Mouse (Mus musculus) kidney, postnatal 36 days (tissue): ENCODE results near the gene Ccdc85c.

Experiments used
- DNase-seq, 2 experiments: peaks; one replicate each; pipeline ENCODE4 v3.0.0; 2021 to 2022; ENCODE audit warnings: mixed read lengths in 2 of 2

Ccdc85c gene

DNA sequence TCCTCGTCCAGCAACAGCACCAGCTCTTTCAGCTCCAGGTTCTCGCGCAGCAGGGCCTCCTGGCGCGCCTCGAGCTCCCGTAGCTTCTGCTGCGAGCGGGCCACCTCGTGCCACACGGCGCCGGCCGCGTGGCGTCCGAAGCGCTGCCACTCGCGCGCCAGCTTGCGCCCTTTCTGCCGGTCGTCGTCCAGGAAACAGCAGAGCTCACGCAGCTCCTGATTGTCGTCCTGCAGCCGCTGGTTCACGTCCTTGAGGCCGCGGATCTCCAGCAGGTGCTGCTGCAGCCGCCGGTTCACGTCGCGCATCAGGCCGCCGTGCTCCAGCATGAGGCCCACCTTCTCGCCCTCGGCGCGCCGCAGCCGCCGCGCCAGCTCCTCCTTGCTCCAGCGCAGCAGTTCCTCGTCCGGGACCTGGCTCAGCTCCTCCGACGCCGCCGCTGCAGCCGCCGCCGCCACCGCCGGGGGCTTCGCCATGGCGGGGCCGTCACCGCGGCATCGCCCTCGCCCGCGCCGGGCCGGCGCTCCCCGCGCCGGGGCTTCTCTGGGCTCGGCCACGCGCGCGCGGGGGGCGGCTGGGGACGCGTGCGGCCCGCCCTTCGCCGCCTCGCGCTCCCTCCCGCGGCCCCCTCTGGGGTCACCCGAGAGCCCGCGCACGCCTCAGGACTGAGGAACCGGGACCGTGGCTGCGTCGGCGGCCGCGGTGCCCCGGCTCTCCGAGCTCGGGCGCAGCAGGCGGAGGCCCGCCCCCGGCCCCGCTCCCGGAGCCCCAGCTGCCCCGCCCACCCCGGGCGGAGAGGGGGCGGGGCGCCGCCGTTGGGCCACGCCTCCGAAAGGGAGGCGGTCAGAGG is at the start of gene Ccdc85c:
Ccdc85c (minus strand) TSS at position 765 of the 847 bp plus-strand sequence.
- DNase-seq = peak in 1 of 2 experiments; percentile 59

DNA sequence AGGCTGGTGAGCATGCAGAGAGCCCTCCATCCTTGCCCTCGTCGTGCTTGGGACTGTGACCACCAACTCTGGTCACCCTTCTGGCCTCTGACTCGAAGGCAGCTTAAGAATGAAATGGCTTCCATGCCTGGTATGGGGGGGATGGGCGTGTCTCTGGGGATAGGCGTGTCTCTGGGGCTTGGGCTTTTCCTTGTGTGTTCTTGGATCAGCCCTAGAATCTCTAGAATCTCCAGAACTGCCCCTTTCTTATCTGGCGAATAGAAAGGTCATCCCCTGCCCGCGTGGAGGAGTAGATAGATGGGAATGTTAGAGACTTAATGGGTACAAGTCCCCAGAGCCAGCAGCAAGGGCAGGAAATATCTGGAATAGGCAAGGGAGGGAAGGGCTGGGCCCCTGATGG is 44.9 kb upstream of the Ccdc85c start:
- DNase-seq = no peak

DNA sequence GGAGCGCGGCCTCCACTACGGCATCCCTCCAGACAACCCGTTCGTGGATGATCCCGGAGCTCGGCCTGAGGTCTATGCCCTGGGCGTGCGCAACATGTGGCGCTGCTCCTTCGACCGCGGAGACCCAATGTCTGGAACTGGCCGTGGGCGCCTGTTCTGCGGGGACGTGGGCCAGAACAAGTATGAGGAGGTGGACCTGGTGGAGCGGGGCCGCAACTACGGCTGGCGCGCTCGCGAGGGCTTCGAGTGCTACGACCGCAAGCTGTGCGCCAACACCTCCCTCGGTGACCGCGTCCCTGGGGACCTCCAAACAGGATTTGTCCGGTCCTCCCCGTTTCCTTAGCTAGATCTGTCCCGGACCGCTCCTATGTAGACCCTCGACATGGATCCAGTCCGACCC is 43.3 kb upstream of the Ccdc85c start:
- no peak for DNase-seq

DNA sequence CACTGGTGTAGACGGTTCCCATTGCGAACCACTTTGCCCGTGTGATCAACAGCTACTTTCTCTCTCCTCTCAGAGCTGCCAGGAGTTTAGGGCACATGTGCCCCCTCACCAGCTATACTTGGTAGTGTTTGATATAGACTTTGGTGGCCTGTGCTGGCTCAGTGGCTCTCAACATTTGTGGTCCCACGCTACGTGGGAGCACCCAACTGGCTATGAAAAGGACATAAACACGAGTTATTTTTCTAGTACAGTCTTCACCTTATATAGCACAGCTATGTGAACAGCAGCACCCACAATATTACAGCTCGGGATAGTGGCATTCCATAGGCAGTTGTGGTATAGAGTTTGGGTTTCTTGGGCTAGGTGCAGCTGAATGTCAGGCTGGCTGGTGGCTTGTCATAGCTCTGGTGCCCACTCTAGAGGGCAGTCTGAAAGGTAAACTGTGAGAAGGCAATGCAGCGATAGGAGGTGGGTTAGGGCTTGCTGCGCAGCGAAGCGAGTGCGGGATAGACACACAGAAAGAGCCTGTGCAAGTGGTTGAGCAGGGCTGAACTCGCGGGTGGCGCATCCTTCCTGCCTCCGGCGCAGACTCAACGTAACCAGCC is 42.7 kb upstream of the Ccdc85c start:
- DNase-seq = no peak

DNA sequence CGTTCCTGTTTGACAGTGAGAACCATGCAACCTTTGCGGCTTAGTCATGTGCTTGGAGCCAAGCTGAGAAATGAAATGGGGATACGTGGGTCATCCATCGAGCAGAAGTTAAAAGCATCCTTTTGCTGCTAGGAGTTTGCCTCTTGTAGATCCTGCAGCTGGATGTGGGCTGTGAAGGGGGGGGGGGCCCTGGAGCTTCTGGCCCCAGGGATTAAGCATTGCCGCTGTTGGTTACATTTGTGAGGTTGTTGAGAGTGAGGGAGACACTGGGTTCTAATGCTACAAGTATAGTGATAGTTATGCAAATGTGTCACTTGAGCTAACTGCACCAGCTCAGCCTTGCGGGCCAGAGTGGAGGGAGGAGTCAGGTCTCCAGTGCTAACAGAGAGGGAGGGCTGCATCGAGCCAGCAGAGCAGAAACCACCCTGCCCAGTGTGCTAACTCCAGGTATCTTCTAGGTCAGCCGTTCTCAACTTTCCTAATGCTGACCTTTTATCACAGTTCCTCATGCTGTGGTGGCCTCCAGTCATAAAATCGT is 42.0 kb upstream of the Ccdc85c start:
- DNase-seq = no peak

DNA sequence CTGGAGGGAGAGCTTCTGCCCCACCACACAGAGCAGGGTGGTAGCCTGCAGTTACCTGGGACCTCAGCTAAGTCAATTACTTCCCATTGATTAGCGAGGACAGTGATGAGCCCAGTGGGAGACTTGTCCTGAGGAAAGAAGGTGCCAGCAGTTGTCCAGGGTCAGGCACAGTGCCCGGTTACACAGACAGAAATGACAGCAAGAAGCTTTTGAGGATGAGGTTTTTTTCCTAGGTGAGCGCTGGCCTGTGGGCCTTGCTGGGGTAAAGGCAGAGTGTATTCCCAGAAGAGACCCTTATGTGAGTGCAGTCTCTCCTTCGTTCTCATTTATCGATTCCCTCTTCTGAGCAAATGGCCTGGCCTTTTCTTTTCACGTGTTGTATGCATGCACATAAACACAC is 41.4 kb upstream of the Ccdc85c start:
- no peak for DNase-seq

DNA sequence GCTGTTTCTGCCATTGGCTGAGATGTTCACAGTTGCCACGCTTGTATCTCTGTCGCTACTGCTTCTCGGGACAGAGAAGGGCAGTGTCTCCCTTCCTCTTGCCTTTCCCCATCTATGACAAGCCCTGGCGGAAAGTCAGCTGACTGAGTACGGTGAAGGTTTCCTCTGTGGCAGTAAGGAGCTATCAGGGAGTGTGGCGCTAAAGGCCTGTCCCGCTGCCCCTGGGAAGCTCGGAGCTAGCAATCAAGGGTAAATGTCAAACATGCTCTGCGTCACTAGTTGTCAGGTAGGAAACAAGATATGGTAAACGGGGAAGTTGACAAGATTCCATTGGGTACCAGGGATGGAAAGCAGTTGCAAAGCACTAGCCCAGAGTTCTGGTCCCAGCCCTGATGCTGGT is 40.6 kb upstream of the Ccdc85c start:
- DNase-seq = no peak

DNA sequence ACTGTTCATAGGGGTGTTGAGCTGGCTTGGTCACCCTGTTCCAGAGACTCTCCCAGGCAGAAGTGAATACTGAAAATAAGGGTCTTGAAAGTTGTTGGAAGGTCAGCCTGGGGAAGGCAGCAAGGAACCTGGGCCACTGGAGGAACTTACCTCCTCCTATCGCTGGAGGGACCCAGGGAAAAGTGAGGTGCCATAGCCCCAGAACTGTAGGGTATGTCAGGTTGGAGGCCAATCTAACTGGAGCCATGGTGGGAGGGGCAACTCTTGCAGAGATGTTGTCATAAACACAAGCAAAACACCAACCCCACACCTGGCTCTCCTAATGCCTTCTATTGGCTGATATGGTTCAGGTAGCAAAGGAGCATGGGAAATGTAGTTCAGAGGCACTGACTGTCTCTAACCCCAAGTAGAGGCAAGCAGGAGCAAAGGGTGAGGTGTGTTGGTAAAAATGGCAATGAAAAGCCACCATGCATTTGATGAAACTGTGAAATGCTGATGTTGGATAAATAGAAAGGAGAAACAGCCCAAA is 38.1 kb upstream of the Ccdc85c start:
- DNase-seq = no peak

DNA sequence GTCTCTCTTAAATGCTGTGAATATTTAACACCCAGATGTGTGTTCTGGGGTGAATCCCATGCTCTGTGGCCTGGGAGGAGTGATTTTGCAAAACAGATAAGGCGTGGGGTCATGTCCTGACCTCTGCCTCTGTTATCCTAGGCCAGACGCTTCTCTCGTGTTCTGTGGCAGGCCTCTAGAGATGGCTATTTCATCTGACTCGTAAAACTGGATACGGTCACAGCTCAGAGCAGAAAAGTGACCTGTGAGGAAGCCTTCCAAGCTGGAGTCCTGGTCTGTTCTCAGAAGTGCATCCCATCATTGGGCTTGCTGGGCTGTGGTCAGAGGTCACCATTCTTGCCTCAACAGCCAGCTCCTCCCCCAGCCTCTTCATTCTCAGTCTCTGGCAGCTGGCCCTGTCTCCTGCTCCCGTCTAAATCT is 37.2 kb upstream of the Ccdc85c start:
- peak; percentile 56 to 62 for DNase-seq

DNA sequence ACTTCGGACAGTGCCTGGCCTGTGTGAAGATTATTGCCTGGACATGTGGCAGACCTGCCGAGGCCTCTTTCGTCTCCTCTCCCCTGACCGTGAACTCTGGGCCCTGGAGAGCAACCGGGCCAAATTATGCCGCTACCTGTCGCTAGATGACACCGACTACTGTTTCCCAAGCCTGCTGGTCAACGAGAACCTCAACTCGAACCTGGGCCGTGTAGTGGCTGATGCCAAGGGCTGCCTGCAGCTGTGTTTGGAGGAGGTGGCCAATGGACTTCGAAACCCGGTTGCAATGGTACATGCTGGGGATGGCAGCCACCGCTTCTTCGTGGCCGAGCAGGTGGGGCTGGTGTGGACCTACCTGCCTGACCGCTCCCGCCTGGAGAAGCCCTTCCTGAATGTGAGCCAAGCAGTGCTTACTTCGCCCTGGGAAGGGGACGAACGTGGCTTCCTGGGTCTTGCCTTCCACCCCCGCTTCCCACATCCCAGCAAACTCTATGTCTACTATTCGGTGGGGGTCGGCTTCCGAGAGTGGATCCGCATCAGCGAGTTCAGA is 36.6 kb upstream of the Ccdc85c start:
- no peak for DNase-seq

DNA sequence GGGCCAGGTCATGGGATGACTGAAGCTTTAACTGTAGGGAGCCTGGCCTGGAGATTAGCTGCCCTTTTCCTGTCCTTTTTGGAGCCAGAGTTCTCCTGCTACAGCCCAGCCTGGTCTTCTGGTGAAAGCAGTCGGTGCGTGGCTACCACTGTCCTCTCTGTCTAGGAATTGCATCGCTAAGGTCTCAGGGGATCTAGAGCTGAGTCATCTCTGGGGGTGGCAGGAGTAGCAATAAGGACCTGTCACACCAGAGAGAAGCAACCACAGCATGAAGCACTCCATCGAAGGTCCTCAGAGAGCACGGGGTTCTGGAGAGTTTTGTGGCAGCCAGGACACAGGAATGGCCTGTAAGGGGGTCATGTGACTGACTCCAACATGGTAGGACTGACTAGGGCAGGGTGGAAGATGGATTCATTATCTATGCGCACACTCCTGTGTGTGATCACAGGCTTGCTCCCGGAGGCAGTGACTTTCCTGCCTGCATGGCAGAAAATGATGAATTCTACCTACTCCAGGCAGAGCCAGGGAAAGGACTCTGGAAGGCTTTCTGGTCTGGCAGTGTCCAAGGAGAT is 35.3 kb upstream of the Ccdc85c start:
- DNase-seq = no peak

DNA sequence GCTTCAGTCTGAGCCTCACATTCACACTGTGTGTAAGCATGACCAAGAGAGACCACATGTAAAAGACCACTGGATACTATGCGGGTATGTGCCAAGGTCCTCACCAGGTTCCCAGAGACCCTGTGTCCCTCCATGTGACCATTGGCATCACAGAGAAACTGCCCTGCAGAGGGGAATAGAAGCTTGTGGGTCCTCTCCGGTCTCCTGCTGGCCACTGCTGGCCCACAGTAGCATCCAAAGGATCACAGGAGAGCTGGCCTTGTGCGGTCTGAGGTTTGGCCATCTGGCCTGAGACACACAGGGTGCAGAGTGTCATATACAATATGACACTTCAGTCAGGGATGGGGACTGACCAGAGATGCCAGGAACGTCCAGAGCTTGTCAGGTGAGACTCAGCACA is 34.8 kb upstream of the Ccdc85c start:
- no peak for DNase-seq

DNA sequence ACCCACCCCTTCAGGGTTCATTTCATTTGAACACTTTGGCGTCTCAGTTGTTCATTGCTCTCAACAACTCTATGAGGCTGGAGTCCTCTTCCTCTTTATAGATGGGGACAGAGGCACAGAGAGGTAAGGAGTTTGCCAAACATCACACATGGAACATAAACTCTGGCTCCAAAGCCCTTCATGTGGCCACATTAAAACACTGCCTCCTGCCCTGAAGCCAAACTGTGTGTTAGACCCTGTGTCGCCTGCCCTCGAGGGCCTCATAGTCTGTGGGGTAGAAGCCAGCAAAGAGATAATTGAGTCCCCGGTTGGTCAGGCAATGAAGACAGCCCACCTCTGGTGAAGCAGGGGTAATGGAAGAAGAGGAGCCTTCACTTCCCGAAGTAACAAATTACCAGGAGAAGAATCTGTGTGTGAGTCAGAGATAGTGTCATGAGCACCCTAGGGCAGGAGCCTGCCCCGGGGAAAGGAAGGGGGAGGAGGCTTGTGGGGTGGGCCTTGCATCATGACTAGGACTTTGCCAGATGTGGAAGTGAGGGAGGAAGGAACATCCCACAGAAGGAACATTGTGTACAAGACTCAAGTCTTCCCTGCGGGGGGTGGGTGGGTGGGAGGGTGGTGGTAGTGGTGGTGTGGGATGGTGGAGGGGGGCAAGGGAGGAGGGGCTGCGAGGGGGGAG is 34.0 kb upstream of the Ccdc85c start:
- DNase-seq = peak in 1 of 2 experiments; percentile 66

DNA sequence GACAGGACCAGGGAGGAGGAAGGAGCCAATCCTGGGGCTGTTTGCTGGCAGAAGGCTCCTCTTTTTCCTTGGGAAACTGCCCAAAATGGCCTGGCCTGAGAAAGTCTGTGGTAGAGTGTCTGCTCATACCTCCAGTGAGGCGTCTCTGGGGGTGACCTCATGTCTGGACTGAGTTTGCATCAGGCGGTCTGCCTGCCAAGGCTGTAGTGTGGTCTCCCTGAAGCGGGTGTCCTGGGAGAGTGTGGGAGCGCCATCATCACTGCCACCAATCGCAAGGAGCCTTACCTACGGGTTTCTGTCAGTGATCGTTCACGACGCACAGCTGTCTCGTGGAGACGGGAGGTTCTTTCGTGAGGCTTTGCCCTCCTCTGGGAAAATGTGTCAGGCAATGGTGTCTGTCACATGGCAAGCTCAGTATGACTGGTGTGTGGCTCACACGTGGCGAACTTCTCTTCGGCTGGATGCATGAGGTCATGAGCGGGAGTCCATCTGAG is 33.2 kb upstream of the Ccdc85c start:
- DNase-seq = no peak

DNA sequence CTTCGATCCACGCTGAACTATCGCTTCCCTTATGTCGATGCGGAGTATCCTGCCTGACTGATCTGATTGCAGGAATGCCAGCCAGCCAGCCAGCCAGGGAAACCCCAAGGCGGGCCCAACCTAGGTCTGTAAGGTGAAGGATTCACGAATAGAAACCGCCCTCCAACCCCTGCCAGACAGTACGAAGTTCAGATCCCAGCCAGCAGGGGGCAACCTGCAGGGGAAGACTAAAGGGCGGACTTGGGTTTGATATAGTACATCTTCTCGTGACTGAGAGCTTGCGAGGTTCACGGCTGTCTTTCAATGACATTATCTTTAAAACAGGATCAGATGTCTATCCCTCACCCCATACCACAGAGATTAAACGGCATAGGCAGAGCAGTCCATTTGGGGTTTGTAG is 32.3 kb upstream of the Ccdc85c start:
- DNase-seq = peak; percentile 35 to 83

DNA sequence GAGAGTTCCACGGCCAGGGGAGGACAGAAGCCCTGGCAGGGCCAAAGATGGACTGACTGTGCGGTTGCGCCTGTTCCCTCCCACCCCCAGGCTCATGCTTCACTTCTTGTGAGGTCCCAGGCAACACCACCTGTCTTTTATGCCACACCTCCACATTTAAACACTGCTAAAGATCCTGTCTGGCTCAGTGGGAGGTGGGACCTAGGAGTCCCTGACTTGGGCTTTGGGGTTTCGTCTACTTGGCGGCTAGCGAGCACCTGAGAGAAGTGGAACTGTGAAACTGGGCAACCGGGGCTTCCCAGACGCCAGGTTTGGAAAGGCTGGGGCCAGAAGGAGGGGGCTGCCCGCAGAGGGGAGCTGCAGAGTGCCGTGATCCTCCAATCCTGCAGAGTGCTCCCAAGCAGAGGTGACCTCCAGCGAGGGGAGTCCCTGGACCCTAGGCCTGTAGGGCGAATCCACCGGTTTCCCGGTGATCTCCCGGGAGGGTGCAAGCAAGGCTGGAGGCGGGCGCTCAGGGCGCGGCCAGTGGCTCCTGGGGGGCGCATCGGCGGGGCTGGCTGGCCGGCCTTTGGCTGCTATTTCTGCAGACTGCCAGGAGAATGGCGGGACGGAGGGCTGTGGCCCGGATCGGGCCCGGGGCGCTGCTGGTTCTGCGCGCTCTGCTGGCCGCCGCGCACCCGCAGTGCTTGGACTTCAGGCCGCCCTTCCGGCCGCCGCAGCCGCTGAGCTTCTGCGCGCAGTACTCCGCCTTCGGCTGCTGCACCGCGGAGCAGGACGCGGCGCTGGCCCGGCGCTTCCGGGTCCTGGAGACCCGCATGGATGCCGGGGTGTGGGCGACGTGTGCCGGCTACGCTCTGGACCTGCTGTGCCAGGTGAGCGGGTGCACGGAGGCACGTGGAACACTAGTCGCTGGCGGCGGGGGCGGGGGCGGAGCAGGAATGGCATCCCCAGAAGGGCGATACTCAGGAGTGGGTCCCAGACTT is 30.9 kb upstream of the Ccdc85c start, which contains the start of gene Hhipl1:
Hhipl1 (plus strand) TSS at position 459 of the 983 bp plus-strand sequence.
- DNase-seq = peak; percentile 33 to 78

DNA sequence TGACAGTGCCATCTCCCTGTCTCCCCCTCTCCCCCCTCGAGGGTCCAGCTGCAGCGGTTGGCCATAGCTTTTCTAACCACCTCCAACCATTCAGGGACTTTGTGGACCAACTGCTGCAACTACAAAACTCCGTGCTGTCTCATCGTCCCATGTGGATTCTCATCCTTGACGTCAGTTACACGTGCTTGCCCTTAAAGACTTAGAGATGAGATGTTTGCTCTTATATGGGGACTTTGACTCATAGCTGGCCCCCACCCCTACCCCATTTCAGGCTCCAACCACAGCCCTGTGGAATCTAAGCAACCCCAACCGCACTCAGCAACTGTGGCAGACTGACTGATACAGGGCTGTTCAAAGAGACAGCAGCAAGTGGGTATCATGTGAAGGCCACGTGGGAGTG is 29.9 kb upstream of the Ccdc85c start:
- no peak for DNase-seq

DNA sequence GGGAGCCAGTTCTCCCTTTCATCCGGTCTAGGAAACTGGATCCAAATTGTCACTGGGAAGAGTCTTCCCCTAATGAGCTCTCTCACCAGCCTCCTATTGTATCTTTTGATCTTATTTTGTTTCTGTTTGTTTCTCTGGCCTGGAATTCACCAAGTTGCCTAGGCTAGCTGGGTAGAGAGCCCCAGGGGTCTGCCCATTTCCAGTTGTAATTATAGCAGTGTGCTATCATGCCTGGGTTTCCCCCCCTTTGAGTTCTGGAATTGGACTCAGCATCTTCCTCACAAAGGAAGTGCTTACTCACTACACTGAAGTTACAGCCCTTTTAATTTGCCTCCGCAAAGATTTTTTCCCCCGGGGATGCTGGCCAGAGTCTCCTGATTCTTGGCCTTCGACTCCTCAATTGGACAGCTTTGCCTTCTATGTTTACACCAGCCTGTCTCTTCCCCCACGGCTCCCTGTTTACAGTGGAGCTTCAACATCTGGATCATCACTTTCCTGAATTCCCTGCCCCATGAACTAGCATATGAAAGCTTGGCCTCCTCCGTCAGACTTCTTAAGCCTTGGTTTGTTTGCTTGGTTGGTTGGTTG is 28.6 kb upstream of the Ccdc85c start:
- no peak for DNase-seq

DNA sequence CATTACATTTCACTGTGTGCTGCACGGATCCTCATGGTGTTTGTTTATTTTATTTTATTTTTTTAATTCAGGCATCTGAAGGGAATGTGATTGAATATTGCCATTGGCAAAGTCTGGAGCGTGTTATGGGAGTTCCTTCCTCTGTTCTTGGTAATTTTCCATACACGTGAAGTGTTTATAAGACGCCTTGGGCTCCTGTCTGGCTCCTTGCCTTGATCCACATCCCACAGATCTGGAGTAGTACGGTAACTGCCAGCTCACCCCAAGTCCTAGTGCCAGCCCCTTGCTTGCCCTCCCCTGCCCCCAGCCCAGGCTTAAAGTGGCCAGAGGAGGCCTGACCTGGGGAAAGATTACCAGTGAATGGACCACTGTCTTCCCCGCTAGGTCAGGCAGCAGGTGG is 25.8 kb upstream of the Ccdc85c start:
- DNase-seq = no peak

DNA sequence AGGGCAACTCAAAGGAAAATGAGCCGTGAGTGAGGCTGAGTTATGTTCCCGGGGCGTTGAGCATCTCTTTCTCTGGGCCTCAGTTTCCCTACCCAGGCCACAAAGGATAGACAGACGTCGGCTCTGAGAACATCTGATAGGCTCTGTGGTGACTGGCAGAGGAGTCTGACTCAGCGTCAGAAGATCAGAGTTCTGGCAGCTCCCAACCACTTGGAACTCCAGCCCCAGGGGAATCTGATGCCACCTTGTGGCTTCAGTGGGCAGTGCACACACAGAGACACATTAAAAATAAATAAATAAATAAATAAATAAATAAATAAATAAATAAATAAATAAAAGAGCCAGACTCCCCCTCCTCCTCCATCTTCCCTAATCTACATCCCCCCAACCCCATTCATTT is 21.8 kb upstream of the Ccdc85c start:
- DNase-seq = peak; percentile 18 to 57

DNA sequence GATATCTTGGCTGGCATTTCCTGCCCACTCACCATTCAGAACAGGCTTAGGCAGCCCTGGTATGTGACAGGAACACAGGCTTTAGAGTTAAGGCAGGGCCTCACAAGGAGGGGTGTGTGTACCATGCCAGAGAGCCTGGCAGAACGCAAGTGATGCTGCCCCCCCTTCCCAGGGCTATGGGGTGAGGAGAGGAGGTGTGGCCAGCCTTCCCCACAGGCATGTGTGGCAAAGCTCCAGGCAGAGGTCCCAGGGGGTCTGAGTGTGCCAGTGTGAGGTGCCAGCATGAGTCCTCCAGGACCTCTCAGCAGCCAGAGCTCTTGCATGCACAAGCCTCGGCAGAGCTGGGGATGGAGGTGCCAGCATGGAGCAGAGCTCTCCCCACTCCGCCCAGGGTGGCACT is 19.4 kb upstream of the Ccdc85c start:
- DNase-seq = no peak
